Mouse (Mus musculus) heart, adult 18-20 months (tissue): ENCODE results near the gene Fzd1. TPM values are rescaled to one million over a fixed set of nuclear protein-coding genes. Genes with fewer than 3 reads are reported as not detected.

Experiments
- DNase-seq, 2 experiments: peaks; one replicate each; pipeline ENCODE4 v3.0.0; 2021 to 2022; ENCODE audit warnings: mixed read lengths in 1 of 2
- microRNA-seq, 2 experiments: library from miRNA; unstranded; fragments of <30 nt; microRNA quantifications; one replicate each; pipeline ENCODE4 v1.2.0; 2022
- total RNA-seq, 2 experiments: library from RNA; stranded (reverse); gene quantifications; 2 replicates each; pipeline ENCODE4 v1.2.3; 2021

The Fzd1 gene
- total RNA-seq, 2 experiments from 2014 or later: 8.5 to 9.1 TPM

DNA sequence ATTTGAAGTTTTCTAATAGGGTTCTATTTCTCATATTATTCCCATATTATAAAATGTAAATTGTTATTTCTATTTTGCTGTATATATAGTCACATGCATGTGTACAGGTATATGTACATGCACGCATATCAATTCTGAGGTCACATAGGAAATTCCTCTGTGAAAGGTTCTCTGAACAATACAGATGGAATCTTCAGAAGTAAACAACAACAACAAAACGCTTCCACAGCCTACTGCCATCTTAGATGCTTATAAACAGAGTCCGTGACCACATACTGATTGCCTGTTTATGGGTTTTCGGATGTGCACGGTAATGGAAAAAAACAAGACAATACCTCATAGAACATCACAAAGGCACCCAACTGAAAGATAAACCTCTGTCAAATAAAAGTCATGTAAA lies 4.7 kb downstream of the Fzd1 start:
- DNase-seq: no peak

- DNase-seq: no peak
These were observed 15.1 kb downstream of the Fzd1 start for GRCm38 (mm10) chr5:4742722-4743121.

GRCm38 (mm10) chr5:4737013-4737412 lies 20.8 kb downstream of the Fzd1 start:
- DNase-seq: no peak

DNA sequence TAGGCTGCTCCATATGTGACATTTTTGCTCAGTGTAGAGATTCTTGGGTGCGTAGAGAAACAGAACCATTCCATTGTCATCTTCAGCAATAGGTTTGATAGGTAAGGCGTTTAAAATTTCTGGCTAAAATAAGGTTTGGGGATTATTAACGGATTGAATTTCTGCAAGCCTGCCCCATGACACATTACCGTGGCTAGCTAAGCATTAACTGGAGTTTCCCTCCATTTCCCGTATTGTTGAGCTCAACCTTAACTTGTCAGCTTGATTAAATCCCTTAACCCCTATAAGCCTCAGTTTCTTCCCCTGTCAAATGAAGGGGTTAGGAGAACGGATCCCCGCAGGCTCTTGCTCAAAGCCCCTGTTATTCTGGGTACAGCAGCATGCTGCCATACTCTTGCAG lies 22.4 kb downstream of the Fzd1 start:
- DNase-seq: no peak

GRCm38 (mm10) chr5:4733239-4733638 lies 24.6 kb downstream of the Fzd1 start:
- DNase-seq: no peak

DNA sequence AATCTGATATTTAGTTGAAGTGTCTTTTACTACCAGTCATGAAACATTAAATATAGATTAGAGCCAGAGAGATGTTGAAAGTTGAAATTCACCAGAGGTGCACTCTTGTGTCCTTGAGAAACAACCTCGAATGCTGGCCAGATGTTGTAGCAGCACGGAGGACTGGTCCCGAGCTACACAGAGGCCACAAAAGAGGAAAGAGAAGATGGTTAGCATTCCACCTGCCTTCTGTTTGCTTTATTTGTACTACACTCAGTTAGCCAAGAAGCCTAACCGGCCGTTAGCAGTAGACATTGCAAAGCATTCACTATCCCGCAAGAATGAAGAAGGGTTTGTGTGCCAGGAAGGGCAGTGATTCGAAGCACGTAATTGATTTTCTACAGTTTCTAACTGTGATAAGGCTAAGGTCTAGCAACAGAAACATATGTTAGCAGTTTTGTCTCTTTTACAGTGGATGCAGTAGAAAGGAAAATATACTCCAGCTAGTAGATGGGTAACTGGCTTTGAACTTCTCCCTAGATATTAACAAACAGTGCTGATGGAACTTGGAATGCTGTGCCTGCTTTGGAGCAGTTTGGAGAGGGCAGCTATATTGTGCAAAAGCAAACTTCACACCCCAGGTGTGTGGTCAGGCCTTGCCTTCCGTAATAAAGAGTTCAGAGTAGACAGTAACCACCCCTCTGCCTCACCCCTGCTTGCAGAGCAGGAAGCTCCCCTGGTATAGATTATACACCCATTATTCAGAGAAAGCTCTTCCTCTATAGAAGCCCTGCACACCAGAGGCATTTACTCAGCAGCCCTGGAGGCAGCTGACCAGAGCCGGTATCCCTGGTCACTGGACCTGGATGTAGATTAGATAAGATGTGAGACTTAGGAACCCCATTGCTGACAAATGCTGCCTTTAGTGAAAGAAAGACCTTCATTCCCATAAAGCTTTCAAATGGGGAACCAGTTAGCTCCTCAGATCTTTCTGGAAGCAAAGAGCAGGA lies 25.3 kb downstream of the Fzd1 start:
- DNase-seq: no peak

GRCm38 (mm10) chr5:4731743-4732215 lies 26.1 kb downstream of the Fzd1 start:
- no peak for DNase-seq

- DNase-seq: no peak
These were observed 26.8 kb downstream of the Fzd1 start for GRCm38 (mm10) chr5:4731064-4731463.

Small RNA genes lying within 50 kb of the gene (microRNA-seq; reads per million reads assigned to microRNA genes)
- gene Gm44483: 0 reads per million in 2 experiments
